Mouse (Mus musculus) liver, embryonic 14.5 days (tissue): ENCODE measurements around the gene Rfx1.

Experiments used
- CTCF ChIP-seq: IDR thresholded peaks from 2 replicates; pipeline ENCODE4 v1.5.1; 2016; ENCODE audit warnings: antibody characterized with exemption, low read depth, control low read depth
- EP300 ChIP-seq: IDR thresholded peaks from 2 replicates; pipeline ENCODE4 v1.6.1; 2016; ENCODE audit warnings: antibody characterized with exemption, low read depth

DNA sequence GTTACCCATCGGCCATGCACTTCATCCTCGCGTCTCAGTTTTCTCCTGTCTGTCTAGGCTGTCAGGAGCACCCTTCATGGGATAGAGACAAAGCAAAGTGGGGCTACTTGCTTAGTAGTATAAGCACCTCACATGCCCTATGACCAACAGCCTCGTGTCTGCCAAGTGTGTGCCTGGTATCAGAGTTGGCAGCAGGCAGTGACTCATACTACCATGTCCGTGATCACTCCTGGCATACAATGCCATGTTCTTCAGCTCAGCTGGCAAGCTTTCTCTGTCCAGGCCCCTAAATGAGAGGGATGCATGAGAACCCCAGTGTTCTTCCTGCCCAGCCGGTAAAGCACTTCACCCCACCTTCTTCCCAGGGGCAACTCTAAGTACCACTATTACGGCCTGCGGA lies 24.0 kb downstream of the Rfx1 start:
- TF ChIP-seq CTCF (no peak), EP300 (no peak)
